Mouse (Mus musculus) heart, embryonic 11.5 days (tissue): Measurements from ENCODE around the gene Izumo1. TPM values are rescaled to one million over a fixed set of nuclear protein-coding genes. Genes with fewer than 3 reads are reported as not detected.

Experiments
- ATAC-seq: fragments of 200-750 bp; cut with Nextera tagmentation; replicated peaks from 2 replicates; pipeline ENCODE4 v1.8.0; 2017; ENCODE audit warnings: moderate library complexity; ENCODE audit not compliant: insufficient number of reproducible peaks, low FRiP score, low TSS enrichment
- H3K27ac ChIP-seq: fragments of 300-500 bp; sonication (generic); 2 replicates; pipeline ENCODE4 v1.5.1; 2014; ENCODE audit warnings: mild to moderate bottlenecking, low read depth, low read length
- H3K27me3 ChIP-seq: fragments of 300-500 bp; sonication (generic); 2 replicates; pipeline ENCODE4 v1.6.1; 2014; ENCODE audit warnings: mild to moderate bottlenecking, low read length, mixed read lengths; ENCODE audit not compliant: control insufficient read depth, insufficient read depth
- H3K36me3 ChIP-seq: fragments of 300-500 bp; sonication (generic); 2 replicates; pipeline ENCODE4 v1.6.1; 2014; ENCODE audit warnings: mild to moderate bottlenecking, low read length, moderate library complexity, mixed read lengths; ENCODE audit not compliant: control insufficient read depth, insufficient read depth
- H3K4me1 ChIP-seq: fragments of 300-500 bp; sonication (generic); 2 replicates; pipeline ENCODE4 v1.6.1; 2014; ENCODE audit warnings: low read length; ENCODE audit not compliant: control insufficient read depth, insufficient read depth
- H3K4me2 ChIP-seq: fragments of 300-500 bp; sonication (generic); 2 replicates; pipeline ENCODE4 v1.6.1; 2014; ENCODE audit warnings: mild to moderate bottlenecking, moderate library complexity
- H3K4me3 ChIP-seq: fragments of 300-500 bp; sonication (generic); 2 replicates; pipeline ENCODE4 v1.5.1; 2014; ENCODE audit warnings: low read depth, low read length
- H3K9ac ChIP-seq: fragments of 300-500 bp; sonication (generic); 2 replicates; pipeline ENCODE4 v1.6.1; 2014; ENCODE audit warnings: mild to moderate bottlenecking, low read depth, low read length, moderate library complexity
- H3K9me3 ChIP-seq: fragments of 300-500 bp; sonication (generic); replicated peaks from 2 replicates; pipeline ENCODE4 v1.6.1; 2016; ENCODE audit warnings: low read length; ENCODE audit not compliant: control insufficient read depth
- WGBS: fragments of 180-500 bp; shearing (Covaris S2); extraction: QIAGEN DNeasy Blood & Tissue Kit; methylation state at CpG from one replicate; pipeline ENCODE4 v1.1.7; 2014; ENCODE audit not compliant: insufficient replicate concordance; 5-methylcytosine and 5-hydroxymethylcytosine counted together
- polyA plus RNA-seq: library from polyadenylated mRNA; unstranded; fragments of >200 nt; fragmentation: Nextera tagmentation; extraction: Ambion mirVana; gene quantifications from 2 replicates; pipeline ENCODE4 v1.2.1, GENCODE M21; 2014

The Izumo1 gene
- polyA plus RNA-seq, 1 experiment from 2014 or later = 0.34 TPM

- Histone ChIP-seq H3K27me3 (peaks cover 21% of the 10 kb centered on the region), H3K4me2 (no peak overlapping the region), H3K9ac (no peak overlapping the region), H3K9me3 (no peaks in the 10 kb centered on the region; the same call in 1 of the 2 replicates), H3K4me1 (peaks cover 4% of the 10 kb centered on the region; the same call in 1 of the 2 replicates), H3K27ac (no peak overlapping the region), H3K36me3 (no peaks in the 10 kb centered on the region), H3K4me3 (no peak overlapping the region)
- no peak for ATAC-seq
- WGBS = 82% methylated on average over 8 of the region's 8 CpGs
These were observed 3.9 kb downstream of the Izumo1 start for GRCm38 (mm10) chr7:45625481-45625880.

DNA sequence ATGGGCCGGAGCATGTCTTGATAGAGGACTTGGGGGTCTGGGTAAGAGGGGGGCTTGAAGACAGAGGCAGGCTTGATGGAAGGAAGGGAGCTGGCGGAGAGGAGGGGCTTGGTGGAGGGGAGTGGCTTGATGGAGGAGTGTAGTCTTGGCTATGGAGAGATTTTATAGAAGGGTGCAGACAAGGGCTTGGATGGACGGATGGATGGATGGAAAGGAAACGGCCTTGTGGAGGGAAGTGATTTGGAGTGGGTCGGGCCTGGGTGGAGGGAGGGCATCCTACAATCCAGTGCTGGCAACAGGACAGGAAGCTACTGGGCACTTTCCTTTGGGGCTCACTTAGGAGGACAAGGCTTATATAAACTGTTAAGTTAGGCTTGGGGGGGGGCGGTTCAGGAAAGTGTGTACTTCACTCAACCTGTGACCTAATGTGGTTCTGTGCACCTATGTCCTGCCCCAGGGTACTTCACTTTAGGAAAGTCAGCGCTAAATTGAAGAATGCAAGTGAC lies 5.0 kb downstream of the Izumo1 start:
- no peak overlapping the region for H3K4me3 ChIP-seq
- peaks cover 21% of the 10 kb centered on the region for H3K27me3 ChIP-seq
- H3K36me3 ChIP-seq = no peaks in the 10 kb centered on the region
- no peaks in the 10 kb centered on the region; the same call in 1 of the 2 replicates for H3K9me3 ChIP-seq
- no peak for ATAC-seq
- H3K4me1 ChIP-seq = peaks cover 4% of the 10 kb centered on the region; the same call in 1 of the 2 replicates
- WGBS = 70% methylated on average over 7 of the region's 7 CpGs
- peak overlapping the region; percentile 93; the same call in 1 of the 2 replicates for H3K4me2 ChIP-seq
- H3K27ac ChIP-seq = peak overlapping the region; percentile 65
- H3K9ac ChIP-seq = no peak overlapping the region

- ATAC-seq = 0 out of 2 replicates have a peak, but pooled peaks have one; percentile 25
- 58% methylated on average over 9 of the region's 9 CpGs for WGBS
- Histone ChIP-seq H3K4me1 (peaks cover 7% of the 10 kb centered on the region; the same call in 1 of the 2 replicates), H3K4me3 (peak within 1 kb of the TSS; percentile 56), H3K9ac (peak within 1 kb of the TSS; percentile 81), H3K4me2 (peak within 1 kb of the TSS; percentile 93), H3K36me3 (no peaks in the 10 kb centered on the region), H3K27me3 (peaks cover 21% of the 10 kb centered on the region), H3K9me3 (no peaks in the 10 kb centered on the region; the same call in 1 of the 2 replicates), H3K27ac (peak within 1 kb of the TSS; percentile 65)
These were observed 5.7 kb downstream of the Izumo1 start, which contains the start of gene Rasip1 for GRCm38 (mm10) chr7:45627261-45627660. Rasip1 (plus strand) TSS chr7:45627488.

DNA sequence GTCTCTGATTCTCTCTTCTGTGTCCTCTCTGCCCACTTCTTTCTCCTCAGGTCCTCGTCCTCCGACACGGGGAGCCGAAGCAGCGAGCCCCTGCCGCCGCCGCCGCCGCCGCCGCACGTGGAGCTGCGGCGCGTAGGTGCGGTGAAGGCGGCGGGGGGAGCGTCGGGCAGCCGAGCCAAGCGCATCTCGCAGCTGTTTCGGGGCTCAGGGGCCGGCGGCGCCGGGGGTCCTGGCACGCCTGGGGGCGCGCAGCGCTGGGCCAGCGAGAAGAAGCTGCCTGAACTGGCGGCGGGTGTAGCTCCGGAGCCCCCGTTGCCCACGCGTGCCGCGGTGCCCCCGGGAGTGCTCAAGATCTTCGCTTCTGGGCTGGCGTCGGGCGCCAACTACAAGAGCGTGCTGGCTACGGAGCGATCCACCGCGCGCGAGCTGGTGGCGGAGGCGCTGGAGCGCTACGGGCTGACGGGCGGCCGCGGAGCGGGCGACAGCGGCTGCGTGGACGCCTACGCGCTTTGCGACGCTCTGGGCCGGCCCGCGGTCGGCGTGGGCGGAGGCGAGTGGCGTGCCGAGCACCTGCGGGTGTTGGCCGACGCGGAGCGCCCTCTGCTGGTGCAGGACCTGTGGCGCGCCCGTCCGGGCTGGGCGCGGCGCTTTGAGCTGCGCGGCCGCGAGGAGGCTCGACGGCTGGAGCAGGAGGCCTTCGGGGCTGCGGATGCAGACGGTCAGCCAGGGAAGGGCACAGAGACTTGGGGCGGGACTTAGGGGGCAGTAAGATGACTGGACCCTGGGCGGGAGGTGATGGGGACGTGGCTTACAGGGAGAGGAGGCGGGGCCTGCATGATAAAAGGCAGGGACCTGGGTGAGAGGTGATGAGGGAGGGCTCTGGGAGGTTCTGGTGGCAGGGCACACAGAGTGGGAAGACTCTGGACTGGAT lies 7.0 kb downstream of the Izumo1 start:
- Histone ChIP-seq H3K4me3 (peak overlapping the region; percentile 56), H3K27me3 (peaks cover 21% of the 10 kb centered on the region), H3K36me3 (no peaks in the 10 kb centered on the region), H3K4me1 (peaks cover 15% of the 10 kb centered on the region), H3K4me2 (peak overlapping the region; percentile 93), H3K9me3 (no peaks in the 10 kb centered on the region), H3K9ac (peak overlapping the region; percentile 81), H3K27ac (peak overlapping the region; percentile 65; the same call in 1 of the 2 replicates)
- 2% methylated on average over 96 of the region's 105 CpGs for WGBS
- peak; percentile 51 for ATAC-seq

GRCm38 (mm10) chr7:45630064-45630907 lies 8.7 kb downstream of the Izumo1 start:
- no peaks in the 10 kb centered on the region for H3K9me3 ChIP-seq
- peaks cover 20% of the 10 kb centered on the region for H3K27me3 ChIP-seq
- peak overlapping the region; percentile 1; the same call in 1 of the 2 replicates for H3K4me2 ChIP-seq
- H3K27ac ChIP-seq = no peak overlapping the region
- peaks cover 18% of the 10 kb centered on the region for H3K4me1 ChIP-seq
- H3K36me3 ChIP-seq = no peaks in the 10 kb centered on the region
- ATAC-seq = no peak
- no peak overlapping the region for H3K9ac ChIP-seq
- 54% methylated on average over 23 of the region's 23 CpGs for WGBS
- no peak overlapping the region for H3K4me3 ChIP-seq

DNA sequence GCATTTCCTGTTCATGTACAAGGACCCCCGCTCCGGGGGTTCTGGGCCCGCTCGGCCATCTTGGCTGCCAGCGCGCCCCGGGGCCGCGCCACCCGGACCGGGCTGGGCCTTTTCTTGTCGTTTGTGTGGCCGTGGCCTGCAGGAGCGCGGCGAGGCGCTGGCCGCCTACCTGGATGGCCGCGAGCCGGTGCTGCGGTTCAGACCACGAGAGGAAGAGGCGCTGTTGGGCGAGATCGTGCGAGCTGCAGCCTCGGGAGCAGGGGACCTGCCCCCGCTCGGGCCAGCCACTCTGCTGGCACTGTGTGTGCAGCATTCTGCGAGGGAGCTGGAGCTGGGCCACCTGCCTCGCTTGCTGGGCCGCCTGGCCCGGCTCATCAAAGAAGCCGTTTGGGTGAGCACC lies 10.9 kb downstream of the Izumo1 start:
- 26% methylated on average over 29 of the region's 35 CpGs for WGBS
- Histone ChIP-seq H3K9me3 (no peaks in the 10 kb centered on the region), H3K36me3 (0 out of 2 replicates have a peak, but pooled peaks cover 5% of the 10 kb centered on the region), H3K4me1 (peaks cover 24% of the 10 kb centered on the region), H3K27me3 (peaks cover 11% of the 10 kb centered on the region), H3K9ac (peak overlapping the region; percentile 56; the same call in 1 of the 2 replicates), H3K4me3 (peak overlapping the region; percentile 28), H3K4me2 (peak overlapping the region; percentile 57), H3K27ac (no peak overlapping the region)
- ATAC-seq = no peak

GRCm38 (mm10) chr7:45634946-45635681 lies 13.5 kb downstream of the Izumo1 start:
- peak overlapping the region; percentile 57 for H3K27ac ChIP-seq
- peaks cover 23% of the 10 kb centered on the region for H3K4me1 ChIP-seq
- H3K36me3 ChIP-seq = 0 out of 2 replicates have a peak, but pooled peaks cover 5% of the 10 kb centered on the region
- WGBS = 77% methylated on average over 11 of the region's 11 CpGs
- ATAC-seq = peak; percentile 10; the same call in 1 of the 2 replicates
- no peak overlapping the region for H3K4me3 ChIP-seq
- H3K4me2 ChIP-seq = no peak overlapping the region
- no peaks in the 10 kb centered on the region for H3K9me3 ChIP-seq
- no peak overlapping the region for H3K9ac ChIP-seq
- H3K27me3 ChIP-seq = 0 out of 2 replicates have a peak, but pooled peaks cover 1% of the 10 kb centered on the region
